Mouse (Mus musculus) kidney, embryonic 14.5 days (tissue): Measurements from ENCODE around the gene Casp7. TPM values are rescaled to one million over a fixed set of nuclear protein-coding genes. Genes with fewer than 3 reads are reported as not detected.
"Not testable (repeated sequence)": the region's sequence is repeated elsewhere in the genome, so short reads cannot be mapped to it uniquely, and the experiment has no call there.

Experiments
- ATAC-seq: fragments of 200-750 bp; cut with Nextera tagmentation; 2 replicates; pipeline ENCODE4 v1.8.0; 2017; ENCODE audit warnings: moderate number of reproducible peaks, mild to moderate bottlenecking, moderate TSS enrichment, moderate library complexity; ENCODE audit not compliant: low FRiP score, low TSS enrichment
- H3K27ac ChIP-seq: fragments of 300-500 bp; sonication (generic); 2 replicates; pipeline ENCODE4 v1.5.1; 2014; ENCODE audit warnings: low read depth, mild to moderate bottlenecking, low read length, moderate library complexity, mixed read lengths
- H3K27me3 ChIP-seq: fragments of 300-500 bp; sonication (generic); 2 replicates; pipeline ENCODE4 v1.6.1; 2014; ENCODE audit warnings: mild to moderate bottlenecking, low read length; ENCODE audit not compliant: control insufficient read depth, insufficient read depth
- H3K36me3 ChIP-seq: fragments of 300-500 bp; sonication (generic); 2 replicates; pipeline ENCODE4 v1.6.1; 2014; ENCODE audit warnings: low read length, mixed read lengths; ENCODE audit not compliant: control insufficient read depth, insufficient read depth
- H3K4me1 ChIP-seq: fragments of 300-500 bp; sonication (generic); 2 replicates; pipeline ENCODE4 v1.6.1; 2014; ENCODE audit warnings: low read length, mixed read lengths; ENCODE audit not compliant: control insufficient read depth, insufficient read depth
- H3K4me2 ChIP-seq: fragments of 300-500 bp; sonication (generic); replicated peaks from 2 replicates; pipeline ENCODE4 v1.6.1; 2014; ENCODE audit warnings: low read depth, mild to moderate bottlenecking, low read length
- H3K4me3 ChIP-seq: fragments of 300-500 bp; sonication (generic); 2 replicates; pipeline ENCODE4 v1.5.1; 2014; ENCODE audit warnings: mild to moderate bottlenecking, low read length
- H3K9ac ChIP-seq: fragments of 300-500 bp; sonication (generic); 2 replicates; pipeline ENCODE4 v1.6.1; 2014; ENCODE audit warnings: low read depth, mild to moderate bottlenecking, low read length, moderate library complexity
- H3K9me3 ChIP-seq: fragments of 300-500 bp; sonication (generic); 2 replicates; pipeline ENCODE4 v1.6.1; 2016; ENCODE audit warnings: low read length; ENCODE audit not compliant: control insufficient read depth
- WGBS: fragments of 180-500 bp; shearing (Covaris S2); extraction: QIAGEN DNeasy Blood & Tissue Kit; methylation state at CpG from one replicate; pipeline ENCODE4 v1.1.7; 2014; 5-methylcytosine and 5-hydroxymethylcytosine counted together
- polyA plus RNA-seq: library from polyadenylated mRNA; unstranded; fragments of >200 nt; fragmentation: Nextera tagmentation; extraction: Ambion mirVana; gene quantifications from 2 replicates; pipeline ENCODE4 v1.2.1, GENCODE M21; 2014

Gene Casp7
- 24.3 and 28.3 TPM in 2 replicates for polyA plus RNA-seq

GRCm38 (mm10) chr19:56396669-56397621 is at the start of gene Casp7:
Gene Casp7 (plus strand): TSS chr19:56397129.
- peaks cover 14% of the 10 kb centered on the region for H3K4me1 ChIP-seq
- ATAC-seq = peak; percentile 59

GRCm38 (mm10) chr19:56349295-56349694 is 47.6 kb upstream of the Casp7 start:
- Histone ChIP-seq H3K27me3 (no peaks in the 10 kb centered on the region), H3K4me1 (peaks cover 3% of the 10 kb centered on the region; the same call in 1 of the 2 replicates), H3K4me2 (no peak overlapping the region), H3K4me3 (no peak overlapping the region), H3K27ac (no peak overlapping the region), H3K36me3 (no peaks in the 10 kb centered on the region), H3K9me3 (no peaks in the 10 kb centered on the region), H3K9ac (no peak overlapping the region)
- 25% methylated on average over 6 of the region's 6 CpGs for WGBS
- ATAC-seq = no peak

More at GRCm38 (mm10) chr19:56396669-56397621, at the start of gene Casp7:
- Histone ChIP-seq H3K9me3 (no peaks in the 10 kb centered on the region), H3K27me3 (peaks cover 5% of the 10 kb centered on the region; the same call in 1 of the 2 replicates), H3K4me3 (peak within 1 kb of the TSS; percentile 59), H3K4me2 (peak within 1 kb of the TSS; percentile 64), H3K27ac (peak within 1 kb of the TSS; percentile 74; the same call in 1 of the 2 replicates), H3K9ac (peak within 1 kb of the TSS; percentile 68), H3K36me3 (no peaks in the 10 kb centered on the region)
- WGBS = 1% methylated on average over 76 of the region's 78 CpGs

- Histone ChIP-seq H3K36me3 (no peaks in the 10 kb centered on the region), H3K4me2 (no peak overlapping the region), H3K4me3 (no peak overlapping the region), H3K4me1 (no peaks in the 10 kb centered on the region; the same call in 1 of the 2 replicates), H3K27ac (no peak overlapping the region), H3K9me3 (no peaks in the 10 kb centered on the region), H3K27me3 (no peaks in the 10 kb centered on the region), H3K9ac (no peak overlapping the region)
- 51% methylated on average over 10 of the region's 10 CpGs for WGBS
- ATAC-seq = no peak
Observed at GRCm38 (mm10) chr19:56353689-56354088, 43.2 kb upstream of the Casp7 start.

GRCm38 (mm10) chr19:56355201-56355600 is 41.7 kb upstream of the Casp7 start:
- no peak for ATAC-seq
- Histone ChIP-seq H3K4me1 (no peaks in the 10 kb centered on the region; the same call in 1 of the 2 replicates), H3K27me3 (no peaks in the 10 kb centered on the region), H3K4me3 (no peak overlapping the region), H3K4me2 (no peak overlapping the region), H3K27ac (no peak overlapping the region), H3K9ac (no peak overlapping the region), H3K36me3 (no peaks in the 10 kb centered on the region), H3K9me3 (no peaks in the 10 kb centered on the region)
- WGBS = 80% methylated on average over 12 of the region's 12 CpGs

- H3K4me2 ChIP-seq = no peak overlapping the region
- no peaks in the 10 kb centered on the region; the same call in 1 of the 2 replicates for H3K4me1 ChIP-seq
- H3K36me3 ChIP-seq = no peaks in the 10 kb centered on the region
- H3K4me3 ChIP-seq = no peak overlapping the region
- no peak overlapping the region for H3K27ac ChIP-seq
- H3K9ac ChIP-seq = no peak overlapping the region
- no peaks in the 10 kb centered on the region for H3K9me3 ChIP-seq
- WGBS = 36% methylated on average over 17 of the region's 17 CpGs
- H3K27me3 ChIP-seq = no peaks in the 10 kb centered on the region
- ATAC-seq = no peak
Observed at GRCm38 (mm10) chr19:56356480-56357373, 40.2 kb upstream of the Casp7 start.

- not testable (repeated sequence) for H3K36me3 ChIP-seq, H3K9ac ChIP-seq, H3K4me1 ChIP-seq, H3K27me3 ChIP-seq, H3K4me3 ChIP-seq, H3K9me3 ChIP-seq, H3K4me2 ChIP-seq, H3K27ac ChIP-seq, ATAC-seq
- 71% methylated on average over 2 of the region's 2 CpGs for WGBS
Observed at GRCm38 (mm10) chr19:56357374-56357708, 39.6 kb upstream of the Casp7 start.

GRCm38 (mm10) chr19:56358890-56359289 is 38.0 kb upstream of the Casp7 start:
- WGBS = 75% methylated on average over 2 of the region's 2 CpGs
- Histone ChIP-seq H3K4me3 (no peak overlapping the region), H3K4me1 (no peaks in the 10 kb centered on the region; the same call in 1 of the 2 replicates), H3K9ac (no peak overlapping the region), H3K9me3 (no peaks in the 10 kb centered on the region), H3K36me3 (no peaks in the 10 kb centered on the region), H3K4me2 (no peak overlapping the region), H3K27ac (no peak overlapping the region), H3K27me3 (no peaks in the 10 kb centered on the region)
- ATAC-seq = no peak

GRCm38 (mm10) chr19:56363721-56364460 is 33.0 kb upstream of the Casp7 start:
- Histone ChIP-seq H3K9ac (no peak overlapping the region), H3K27me3 (no peaks in the 10 kb centered on the region), H3K4me1 (0 out of 2 replicates have a peak, but pooled peaks cover 3% of the 10 kb centered on the region), H3K4me2 (no peak overlapping the region), H3K9me3 (no peaks in the 10 kb centered on the region), H3K27ac (no peak overlapping the region), H3K36me3 (no peaks in the 10 kb centered on the region), H3K4me3 (no peak overlapping the region)
- WGBS = 58% methylated on average over 15 of the region's 15 CpGs
- no peak for ATAC-seq
